Mouse (Mus musculus) liver, postnatal 0 days (tissue): ENCODE measurements around the gene Hmgn2. TPM values are rescaled to one million over a fixed set of nuclear protein-coding genes. Genes with fewer than 3 reads are reported as not detected.

Experiments
- ATAC-seq: fragments of 200-750 bp; cut with Nextera tagmentation; 2 replicates; pipeline ENCODE4 v1.8.0; 2017; ENCODE audit warnings: mild to moderate bottlenecking, moderate library complexity
- DNase-seq: peaks from one replicate; pipeline ENCODE4 v3.0.0-alpha.2; 2016
- H3K27ac ChIP-seq: fragments of 300-500 bp; sonication (generic); 2 replicates; pipeline ENCODE4 v1.5.1; 2014; ENCODE audit warnings: antibody characterized with exemption, moderate library complexity, mild to moderate bottlenecking, low read depth
- H3K27me3 ChIP-seq: fragments of 300-500 bp; sonication (generic); 2 replicates; pipeline ENCODE4 v1.6.1; 2014; ENCODE audit warnings: low read length, control low read depth, mixed read lengths; ENCODE audit not compliant: insufficient read depth
- H3K36me3 ChIP-seq: fragments of 300-500 bp; sonication (generic); replicated peaks from 2 replicates; pipeline ENCODE4 v1.6.1; 2014; ENCODE audit warnings: mild to moderate bottlenecking, control low read depth, low read length, moderate library complexity, mixed read lengths; ENCODE audit not compliant: insufficient read depth
- H3K4me1 ChIP-seq: fragments of 300-500 bp; sonication (generic); 2 replicates; pipeline ENCODE4 v1.6.1; 2014; ENCODE audit warnings: antibody characterized with exemption, mild to moderate bottlenecking, control low read depth; ENCODE audit not compliant: insufficient read depth
- H3K4me2 ChIP-seq: fragments of 300-500 bp; sonication (generic); 2 replicates; pipeline ENCODE4 v1.6.1; 2014; ENCODE audit warnings: low read depth, mild to moderate bottlenecking, low read length, moderate library complexity, mixed read lengths
- H3K4me3 ChIP-seq: fragments of 300-500 bp; sonication (generic); 2 replicates; pipeline ENCODE4 v1.5.1; 2014; ENCODE audit warnings: low read depth, low read length
- H3K9ac ChIP-seq: fragments of 300-500 bp; sonication (generic); replicated peaks from 2 replicates; pipeline ENCODE4 v1.6.1; 2014; ENCODE audit warnings: mild to moderate bottlenecking, moderate library complexity
- H3K9me3 ChIP-seq: fragments of 300-500 bp; sonication (generic); 2 replicates; pipeline ENCODE4 v1.6.1; 2016; ENCODE audit warnings: mild to moderate bottlenecking, control low read depth, low read length, mixed read lengths
- CTCF ChIP-seq: sonication (generic); IDR thresholded peaks from 2 replicates; pipeline ENCODE4 v1.5.1; 2016; ENCODE audit warnings: antibody characterized with exemption, low read depth
- EP300 ChIP-seq: IDR thresholded peaks from 2 replicates; pipeline ENCODE4 v1.6.1; 2016; ENCODE audit warnings: antibody characterized with exemption, low read depth, mild to moderate bottlenecking
- WGBS: fragments of 180-500 bp; shearing (Covaris S2); extraction: QIAGEN DNeasy Blood & Tissue Kit; methylation state at CpG from one replicate; pipeline ENCODE4 v1.1.7; 2014; ENCODE audit not compliant: insufficient replicate concordance; 5-methylcytosine and 5-hydroxymethylcytosine counted together
- polyA plus RNA-seq: library from polyadenylated mRNA; unstranded; fragments of >200 nt; fragmentation: Nextera tagmentation; extraction: Ambion mirVana; gene quantifications from 2 replicates; pipeline ENCODE4 v1.2.1, GENCODE M21; 2015

Gene Hmgn2
- polyA plus RNA-seq, 1 experiment from 2014 or later = 547 TPM

- no peak for DNase-seq
- Histone ChIP-seq H3K9me3 (no peaks in the 10 kb centered on the region), H3K9ac (peak overlapping the region; percentile 100; the same call in 1 of the 2 replicates), H3K4me1 (peaks cover 28% of the 10 kb centered on the region), H3K27ac (peak overlapping the region; percentile 100), H3K4me3 (peak overlapping the region; percentile 96), H3K27me3 (no peaks in the 10 kb centered on the region), H3K4me2 (peak overlapping the region; percentile 100; the same call in 1 of the 2 replicates), H3K36me3 (peaks cover 23% of the 10 kb centered on the region)
- 76% methylated on average over 8 of the region's 8 CpGs for WGBS
- no peak for TF ChIP-seq EP300
- TF ChIP-seq CTCF = no peak
- ATAC-seq = no peak
Observed at GRCm38 (mm10) chr4:133969114-133969770, 792 bp upstream of the Hmgn2 start.

DNA sequence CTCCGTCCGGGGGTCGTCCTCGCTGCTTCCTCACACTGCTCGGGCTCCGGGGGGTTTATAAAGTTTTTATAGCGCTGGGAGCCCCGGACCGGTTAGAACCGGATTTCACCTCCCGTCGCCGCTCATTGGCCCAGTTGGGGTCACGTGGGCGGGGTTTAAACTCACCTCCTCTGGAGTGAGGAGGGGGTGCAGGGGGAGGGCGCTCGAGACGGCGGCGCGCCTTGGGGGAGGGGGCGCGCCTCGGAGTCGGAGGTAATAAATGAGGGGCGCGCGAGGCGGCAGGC is 642 bp downstream of the Hmgn2 start:
- peaks cover 28% of the 10 kb centered on the region for H3K4me1 ChIP-seq
- 2% methylated on average over 26 of the region's 29 CpGs for WGBS
- H3K4me3 ChIP-seq = peak overlapping the region; percentile 96
- TF ChIP-seq EP300 = peak; percentile 19; the same call in 1 of the 2 replicates
- TF ChIP-seq CTCF = no peak
- peak; percentile 75 for ATAC-seq
- H3K27ac ChIP-seq = peak overlapping the region; percentile 100
- H3K4me2 ChIP-seq = peak overlapping the region; percentile 100
- no peaks in the 10 kb centered on the region for H3K27me3 ChIP-seq
- H3K9me3 ChIP-seq = no peaks in the 10 kb centered on the region
- H3K36me3 ChIP-seq = peaks cover 35% of the 10 kb centered on the region
- peak; percentile 92 for DNase-seq
- peak overlapping the region; percentile 100 for H3K9ac ChIP-seq

DNA sequence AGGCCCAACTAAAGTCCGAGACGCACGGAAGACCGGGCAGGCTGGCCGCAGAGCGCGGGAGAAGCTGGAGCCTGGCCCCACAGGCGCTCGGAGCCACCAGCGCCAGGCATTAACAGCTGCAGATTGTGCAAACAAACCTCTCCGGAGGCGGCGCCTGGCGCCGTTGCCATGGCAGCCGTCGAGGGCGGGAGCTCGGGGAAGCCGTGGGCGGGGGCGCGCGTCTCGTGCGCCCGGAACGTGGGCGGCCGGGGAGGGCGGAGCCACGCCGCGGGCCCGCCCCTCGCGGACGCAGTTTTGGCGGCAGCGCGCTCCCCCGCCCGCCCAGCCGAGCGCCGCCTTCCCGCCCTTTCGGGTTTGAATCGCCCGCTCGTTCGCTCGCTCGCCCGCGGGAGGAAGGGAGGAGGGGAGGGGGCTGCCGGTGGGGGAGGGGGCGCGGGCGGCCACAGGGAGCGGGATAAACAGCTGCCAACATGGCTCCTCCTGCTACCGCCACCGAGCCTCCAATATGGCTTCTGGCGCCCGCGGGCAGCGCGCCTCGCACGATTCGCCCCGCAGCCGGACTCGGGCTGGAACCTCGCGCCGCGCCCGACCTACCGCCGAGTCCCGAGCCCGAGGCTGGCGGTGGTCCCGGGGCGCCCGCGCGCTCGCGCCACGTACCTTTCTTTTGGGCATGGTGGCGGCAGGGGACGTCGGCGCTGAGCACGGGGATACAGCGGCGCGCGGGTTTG is 1.1 kb downstream of the Hmgn2 start:
- Histone ChIP-seq H3K9me3 (no peaks in the 10 kb centered on the region), H3K4me2 (peak overlapping the region; percentile 100), H3K4me1 (peaks cover 28% of the 10 kb centered on the region), H3K27ac (peak overlapping the region; percentile 100), H3K4me3 (peak overlapping the region; percentile 96), H3K27me3 (no peaks in the 10 kb centered on the region), H3K36me3 (peaks cover 35% of the 10 kb centered on the region), H3K9ac (peak overlapping the region; percentile 100)
- WGBS = 6% methylated on average over 59 of the region's 101 CpGs
- ATAC-seq (peak; percentile 87), DNase-seq (peak; percentile 99)
- TF ChIP-seq EP300 (no peak), CTCF (no peak; the same call in 1 of the 2 replicates)

DNA sequence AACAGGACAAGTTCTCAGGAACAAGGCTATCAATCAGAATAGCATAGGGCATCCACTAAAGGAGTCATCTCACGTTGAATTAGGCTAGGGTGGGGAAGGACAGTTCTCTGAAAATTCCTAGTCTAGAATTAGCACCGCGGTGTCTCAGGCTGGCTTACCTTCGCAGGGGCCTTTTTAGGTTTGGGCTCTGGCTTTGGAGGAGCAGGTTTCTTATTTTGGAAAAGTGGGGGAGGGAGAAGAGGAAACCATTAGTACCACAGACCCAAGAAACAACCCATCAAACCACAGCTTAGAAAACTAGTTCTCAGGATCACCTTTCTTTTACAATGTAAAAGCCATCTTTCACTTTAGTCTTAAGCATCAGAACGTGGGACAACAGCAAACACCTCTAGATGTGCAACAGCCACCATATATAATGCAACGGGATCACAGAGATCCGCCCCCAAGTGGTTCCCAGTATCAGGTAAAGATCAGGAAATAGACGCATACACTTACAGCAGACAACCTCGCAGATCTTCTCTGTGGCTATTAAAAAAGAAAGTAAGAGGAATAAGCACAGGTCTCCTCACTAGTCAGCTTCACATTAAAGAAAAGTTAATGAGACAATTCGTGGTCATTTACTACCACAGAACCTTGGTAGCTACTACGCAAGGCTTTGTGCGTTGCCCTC is 2.0 kb downstream of the Hmgn2 start:
- H3K4me2 ChIP-seq = peak overlapping the region; percentile 82
- H3K27me3 ChIP-seq = no peaks in the 10 kb centered on the region
- H3K4me1 ChIP-seq = peaks cover 28% of the 10 kb centered on the region
- peak overlapping the region; percentile 100; the same call in 1 of the 2 replicates for H3K27ac ChIP-seq
- H3K36me3 ChIP-seq = peaks cover 35% of the 10 kb centered on the region
- H3K4me3 ChIP-seq = peak overlapping the region; percentile 96
- H3K9me3 ChIP-seq = no peaks in the 10 kb centered on the region
- TF ChIP-seq EP300 = no peak
- peak; percentile 14; the same call in 1 of the 2 replicates for TF ChIP-seq CTCF
- 38% methylated on average over 12 of the region's 12 CpGs for WGBS
- H3K9ac ChIP-seq = peak overlapping the region; percentile 100
- DNase-seq (no peak), ATAC-seq (no peak)

DNA sequence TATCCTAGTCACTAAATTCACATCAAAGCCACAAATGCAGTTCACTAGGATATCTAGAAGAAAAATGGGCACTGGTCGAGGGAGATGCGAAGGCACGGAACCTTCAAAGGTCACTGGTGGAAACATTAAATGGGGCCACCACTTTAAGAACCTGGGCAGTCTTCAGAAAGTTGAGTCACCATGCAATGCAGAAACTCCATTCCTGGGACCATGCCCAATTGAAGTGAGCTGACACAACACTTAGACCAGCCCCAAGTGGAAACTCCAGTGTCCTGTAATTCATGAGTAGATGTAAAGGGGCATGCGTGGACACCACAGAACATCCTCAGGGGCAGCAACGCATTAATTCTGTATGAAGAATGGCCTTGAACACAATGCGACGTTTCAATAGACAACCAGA is 5.9 kb downstream of the Hmgn2 start:
- Histone ChIP-seq H3K27me3 (no peaks in the 10 kb centered on the region), H3K4me3 (no peak overlapping the region), H3K4me2 (no peak overlapping the region), H3K4me1 (peaks cover 11% of the 10 kb centered on the region), H3K36me3 (peaks cover 29% of the 10 kb centered on the region), H3K9ac (no peak overlapping the region), H3K9me3 (no peaks in the 10 kb centered on the region), H3K27ac (no peak overlapping the region)
- WGBS = 86% methylated on average over 7 of the region's 7 CpGs
- TF ChIP-seq EP300 = no peak
- no peak for TF ChIP-seq CTCF
- DNase-seq (no peak), ATAC-seq (no peak)

GRCm38 (mm10) chr4:133958884-133959283 is 9.6 kb downstream of the Hmgn2 start:
- peaks cover 10% of the 10 kb centered on the region for H3K36me3 ChIP-seq
- no peak overlapping the region for H3K4me3 ChIP-seq
- DNase-seq (no peak), ATAC-seq (no peak)
- no peak overlapping the region for H3K27ac ChIP-seq
- 65% methylated on average over 1 of the region's 1 CpGs for WGBS
- H3K27me3 ChIP-seq = no peaks in the 10 kb centered on the region
- TF ChIP-seq EP300 (no peak), CTCF (no peak)
- no peak overlapping the region for H3K9ac ChIP-seq
- H3K4me2 ChIP-seq = no peak overlapping the region
- no peaks in the 10 kb centered on the region for H3K9me3 ChIP-seq
- H3K4me1 ChIP-seq = no peaks in the 10 kb centered on the region
